Mouse (Mus musculus): Measurements from ENCODE around the gene Smpdl3a. TPM values are rescaled to one million over a fixed set of nuclear protein-coding genes. Genes with fewer than 3 reads are reported as not detected.

The Smpdl3a gene
- polyA plus RNA-seq, 1 experiment, result 18.3 TPM

GRCm38 (mm10) chr10:57785552-57785951 is 8.6 kb upstream of the Smpdl3a start:
- DNase-seq (ENCODE audit: low read depth), result no peak
- TF ChIP-seq POLR2A (IDR thresholded peaks at IDR 0.05; ENCODE audit: borderline replicate concordance, extremely low read depth, insufficient read depth, insufficient read length, poor library complexity, severe bottlenecking), result no peak
- TF ChIP-seq CTCF (IDR thresholded peaks at IDR 0.05; ENCODE audit: borderline replicate concordance, extremely low read depth, insufficient read depth, insufficient read length), result no peak

- DNase-seq (ENCODE audit: low read depth), result no peak
- TF ChIP-seq CTCF (IDR thresholded peaks at IDR 0.05; ENCODE audit: borderline replicate concordance, extremely low read depth, insufficient read depth, insufficient read length) (no peak), POLR2A (IDR thresholded peaks at IDR 0.05; ENCODE audit: borderline replicate concordance, extremely low read depth, insufficient read depth, insufficient read length, poor library complexity, severe bottlenecking) (no peak)
Observed at GRCm38 (mm10) chr10:57792957-57793356, 1.2 kb upstream of the Smpdl3a start.

GRCm38 (mm10) chr10:57794491-57795461 is 641 bp downstream of the Smpdl3a start:
- TF ChIP-seq POLR2A (IDR thresholded peaks at IDR 0.05; ENCODE audit: borderline replicate concordance, extremely low read depth, insufficient read depth, insufficient read length, poor library complexity, severe bottlenecking) (no peak), CTCF (IDR thresholded peaks at IDR 0.05; ENCODE audit: borderline replicate concordance, extremely low read depth, insufficient read depth, insufficient read length) (no peak)
- DNase-seq (ENCODE audit: low read depth), result peak; percentile 60

GRCm38 (mm10) chr10:57795542-57795941 is 1.4 kb downstream of the Smpdl3a start:
- no peak for TF ChIP-seq CTCF (IDR thresholded peaks at IDR 0.05; ENCODE audit: borderline replicate concordance, extremely low read depth, insufficient read depth, insufficient read length)
- TF ChIP-seq POLR2A (IDR thresholded peaks at IDR 0.05; ENCODE audit: borderline replicate concordance, extremely low read depth, insufficient read depth, insufficient read length, poor library complexity, severe bottlenecking), result no peak
- no peak for DNase-seq (ENCODE audit: low read depth)

GRCm38 (mm10) chr10:57796057-57796456 is 1.9 kb downstream of the Smpdl3a start:
- TF ChIP-seq POLR2A (IDR thresholded peaks at IDR 0.05; ENCODE audit: borderline replicate concordance, extremely low read depth, insufficient read depth, insufficient read length, poor library complexity, severe bottlenecking), result no peak
- peak; percentile 47; the same call in 1 of the 2 replicates for TF ChIP-seq CTCF (IDR thresholded peaks at IDR 0.05; ENCODE audit: borderline replicate concordance, extremely low read depth, insufficient read depth, insufficient read length)

GRCm38 (mm10) chr10:57799486-57799885 is 5.4 kb downstream of the Smpdl3a start:
- no peak for DNase-seq (ENCODE audit: low read depth)
- no peak for TF ChIP-seq POLR2A (IDR thresholded peaks at IDR 0.05; ENCODE audit: borderline replicate concordance, extremely low read depth, insufficient read depth, insufficient read length, poor library complexity, severe bottlenecking)
- TF ChIP-seq CTCF (IDR thresholded peaks at IDR 0.05; ENCODE audit: borderline replicate concordance, extremely low read depth, insufficient read depth, insufficient read length), result no peak

More at GRCm38 (mm10) chr10:57796057-57796456, 1.9 kb downstream of the Smpdl3a start:
- DNase-seq (ENCODE audit: low read depth), result peak; percentile 81

GRCm38 (mm10) chr10:57807754-57808153 is 13.6 kb downstream of the Smpdl3a start:
- DNase-seq (ENCODE audit: low read depth), result no peak

GRCm38 (mm10) chr10:57812161-57812856 is 18.2 kb downstream of the Smpdl3a start:
- DNase-seq (ENCODE audit: low read depth), result no peak
- TF ChIP-seq POLR2A (IDR thresholded peaks at IDR 0.05; ENCODE audit: borderline replicate concordance, extremely low read depth, insufficient read depth, insufficient read length, poor library complexity, severe bottlenecking), result no peak

More at GRCm38 (mm10) chr10:57807754-57808153, 13.6 kb downstream of the Smpdl3a start:
- TF ChIP-seq POLR2A (IDR thresholded peaks at IDR 0.05; ENCODE audit: borderline replicate concordance, extremely low read depth, insufficient read depth, insufficient read length, poor library complexity, severe bottlenecking) (no peak), CTCF (IDR thresholded peaks at IDR 0.05; ENCODE audit: borderline replicate concordance, extremely low read depth, insufficient read depth, insufficient read length) (no peak)

GRCm38 (mm10) chr10:57814295-57814694 is 20.2 kb downstream of the Smpdl3a start:
- no peak for DNase-seq (ENCODE audit: low read depth)
- TF ChIP-seq CTCF (IDR thresholded peaks at IDR 0.05; ENCODE audit: borderline replicate concordance, extremely low read depth, insufficient read depth, insufficient read length), result no peak
- no peak for TF ChIP-seq POLR2A (IDR thresholded peaks at IDR 0.05; ENCODE audit: borderline replicate concordance, extremely low read depth, insufficient read depth, insufficient read length, poor library complexity, severe bottlenecking)

GRCm38 (mm10) chr10:57815869-57816268 is 21.7 kb downstream of the Smpdl3a start:
- TF ChIP-seq CTCF (IDR thresholded peaks at IDR 0.05; ENCODE audit: borderline replicate concordance, extremely low read depth, insufficient read depth, insufficient read length), result no peak
- no peak for TF ChIP-seq POLR2A (IDR thresholded peaks at IDR 0.05; ENCODE audit: borderline replicate concordance, extremely low read depth, insufficient read depth, insufficient read length, poor library complexity, severe bottlenecking)
- DNase-seq (ENCODE audit: low read depth), result no peak

GRCm38 (mm10) chr10:57819209-57819608 is 25.1 kb downstream of the Smpdl3a start:
- TF ChIP-seq CTCF (IDR thresholded peaks at IDR 0.05; ENCODE audit: borderline replicate concordance, extremely low read depth, insufficient read depth, insufficient read length) (no peak), POLR2A (IDR thresholded peaks at IDR 0.05; ENCODE audit: borderline replicate concordance, extremely low read depth, insufficient read depth, insufficient read length, poor library complexity, severe bottlenecking) (no peak)
- DNase-seq (ENCODE audit: low read depth), result no peak
